Mouse (Mus musculus) heart, embryonic 12.5 days (tissue): Measurements from ENCODE around the gene Timp4. TPM values are rescaled to one million over a fixed set of nuclear protein-coding genes. Genes with fewer than 3 reads are reported as not detected.

Experiments
- ATAC-seq: fragments of 200-750 bp; cut with Nextera tagmentation; 2 replicates; pipeline ENCODE4 v1.8.0; 2017; ENCODE audit warnings: moderate TSS enrichment, moderate library complexity; ENCODE audit not compliant: insufficient number of reproducible peaks, low FRiP score
- H3K27ac ChIP-seq: fragments of 300-500 bp; sonication (generic); 2 replicates; pipeline ENCODE4 v1.5.1; 2016; ENCODE audit warnings: mild to moderate bottlenecking, moderate library complexity; ENCODE audit not compliant: poor library complexity, severe bottlenecking
- H3K27me3 ChIP-seq: fragments of 300-500 bp; sonication (generic); replicated peaks from 2 replicates; pipeline ENCODE4 v1.6.1; 2016; ENCODE audit warnings: mild to moderate bottlenecking, moderate library complexity
- H3K36me3 ChIP-seq: fragments of 300-500 bp; sonication (generic); 2 replicates; pipeline ENCODE4 v1.6.1; 2016; ENCODE audit warnings: mild to moderate bottlenecking, moderate library complexity
- H3K4me1 ChIP-seq: fragments of 300-500 bp; sonication (generic); replicated peaks from 2 replicates; pipeline ENCODE4 v1.6.1; 2016; ENCODE audit warnings: mild to moderate bottlenecking
- H3K4me2 ChIP-seq: fragments of 300-500 bp; sonication (generic); 2 replicates; pipeline ENCODE4 v1.6.1; 2016; ENCODE audit warnings: mild to moderate bottlenecking, moderate library complexity
- H3K4me3 ChIP-seq: fragments of 300-500 bp; sonication (generic); 2 replicates; pipeline ENCODE4 v1.5.1; 2016; ENCODE audit warnings: mild to moderate bottlenecking
- H3K9ac ChIP-seq: fragments of 300-500 bp; sonication (generic); 2 replicates; pipeline ENCODE4 v1.6.1; 2016; ENCODE audit warnings: mild to moderate bottlenecking, moderate library complexity
- H3K9me3 ChIP-seq: fragments of 300-500 bp; sonication (generic); replicated peaks from 2 replicates; pipeline ENCODE4 v1.6.1; 2016; ENCODE audit warnings: mild to moderate bottlenecking, moderate library complexity
- WGBS: fragments of 180-500 bp; shearing (Covaris S2); methylation state at CpG from one replicate; pipeline ENCODE4 v1.1.7; 2016; 5-methylcytosine and 5-hydroxymethylcytosine counted together
- polyA plus RNA-seq: library from polyadenylated mRNA; unstranded; fragments of >200 nt; fragmentation: Nextera tagmentation; extraction: Ambion mirVana; gene quantifications from 2 replicates; pipeline ENCODE4 v1.2.1, GENCODE M21; 2016

Timp4 gene
- polyA plus RNA-seq, 1 experiment from 2014 or later: not detected

GRCm38 (mm10) chr6:115230557-115230956 is 21.4 kb downstream of the Timp4 start:
- Histone ChIP-seq H3K27ac (no peak overlapping the region), H3K4me3 (no peak overlapping the region), H3K27me3 (peaks cover 74% of the 10 kb centered on the region), H3K36me3 (no peaks in the 10 kb centered on the region), H3K4me1 (no peaks in the 10 kb centered on the region), H3K4me2 (no peak overlapping the region), H3K9ac (no peak overlapping the region), H3K9me3 (no peaks in the 10 kb centered on the region)
- WGBS: 65% methylated on average over 3 of the region's 3 CpGs
- ATAC-seq: no peak

GRCm38 (mm10) chr6:115227529-115227928 is 24.5 kb downstream of the Timp4 start:
- WGBS: 7% methylated on average over 2 of the region's 2 CpGs
- no peak for ATAC-seq
- Histone ChIP-seq H3K9me3 (no peaks in the 10 kb centered on the region), H3K4me2 (no peak overlapping the region), H3K4me3 (no peak overlapping the region), H3K9ac (no peak overlapping the region), H3K36me3 (no peaks in the 10 kb centered on the region), H3K27me3 (peaks cover 63% of the 10 kb centered on the region), H3K27ac (no peak overlapping the region), H3K4me1 (no peaks in the 10 kb centered on the region)

- 61% methylated on average over 4 of the region's 4 CpGs for WGBS
- no peak within 1 kb of the TSS for H3K4me2 ChIP-seq
- H3K4me3 ChIP-seq: no peak within 1 kb of the TSS
- peaks cover 61% of the 10 kb centered on the region for H3K27me3 ChIP-seq
- H3K36me3 ChIP-seq: no peaks in the 10 kb centered on the region
- H3K9me3 ChIP-seq: no peaks in the 10 kb centered on the region
- no peaks in the 10 kb centered on the region for H3K4me1 ChIP-seq
- no peak within 1 kb of the TSS for H3K27ac ChIP-seq
- no peak for ATAC-seq
- H3K9ac ChIP-seq: no peak within 1 kb of the TSS
Observed at GRCm38 (mm10) chr6:115227043-115227442, 25.0 kb downstream of the Timp4 start, which contains the start of gene Gm17482. TSS of gene Gm17482 (plus strand) at chr6:115227343.

- Histone ChIP-seq H3K9ac (no peak overlapping the region), H3K27me3 (peaks cover 58% of the 10 kb centered on the region), H3K4me2 (no peak overlapping the region), H3K36me3 (no peaks in the 10 kb centered on the region), H3K4me3 (no peak overlapping the region), H3K4me1 (no peaks in the 10 kb centered on the region), H3K27ac (no peak overlapping the region), H3K9me3 (no peaks in the 10 kb centered on the region)
- WGBS: 59% methylated on average over 3 of the region's 3 CpGs
- no peak for ATAC-seq
Observed at GRCm38 (mm10) chr6:115225519-115225918, 26.5 kb downstream of the Timp4 start.

- Histone ChIP-seq H3K4me1 (no peaks in the 10 kb centered on the region), H3K27me3 (peaks cover 46% of the 10 kb centered on the region), H3K27ac (no peak overlapping the region), H3K4me3 (no peak overlapping the region), H3K9ac (no peak overlapping the region), H3K36me3 (no peaks in the 10 kb centered on the region), H3K4me2 (no peak overlapping the region), H3K9me3 (no peaks in the 10 kb centered on the region)
- WGBS: 63% methylated on average over 8 of the region's 8 CpGs
- ATAC-seq: no peak
Observed at GRCm38 (mm10) chr6:115221215-115221641, 30.8 kb downstream of the Timp4 start.

GRCm38 (mm10) chr6:115213129-115213528 is 38.9 kb downstream of the Timp4 start:
- 59% methylated on average over 5 of the region's 5 CpGs for WGBS
- H3K9me3 ChIP-seq: no peaks in the 10 kb centered on the region
- H3K27ac ChIP-seq: no peak overlapping the region
- ATAC-seq: no peak
- no peak overlapping the region for H3K4me2 ChIP-seq
- no peak overlapping the region for H3K9ac ChIP-seq
- H3K4me1 ChIP-seq: 0 out of 2 replicates have a peak, but pooled peaks cover 2% of the 10 kb centered on the region
- no peaks in the 10 kb centered on the region for H3K36me3 ChIP-seq
- no peak overlapping the region for H3K4me3 ChIP-seq
- H3K27me3 ChIP-seq: peaks cover 4% of the 10 kb centered on the region; the same call in 1 of the 2 replicates

GRCm38 (mm10) chr6:115212132-115212903 is 39.7 kb downstream of the Timp4 start:
- WGBS: 53% methylated on average over 5 of the region's 5 CpGs
- H3K9me3 ChIP-seq: no peaks in the 10 kb centered on the region
- H3K4me2 ChIP-seq: no peak overlapping the region
- no peak overlapping the region for H3K4me3 ChIP-seq
- no peak overlapping the region for H3K9ac ChIP-seq
- H3K36me3 ChIP-seq: no peaks in the 10 kb centered on the region
- no peak for ATAC-seq
- H3K27ac ChIP-seq: no peak overlapping the region
- peaks cover 4% of the 10 kb centered on the region; the same call in 1 of the 2 replicates for H3K27me3 ChIP-seq
- H3K4me1 ChIP-seq: 0 out of 2 replicates have a peak, but pooled peaks cover 2% of the 10 kb centered on the region

- WGBS: 74% methylated on average over 3 of the region's 3 CpGs
- H3K36me3 ChIP-seq: no peaks in the 10 kb centered on the region
Observed at GRCm38 (mm10) chr6:115210820-115211219, 41.2 kb downstream of the Timp4 start.

GRCm38 (mm10) chr6:115210187-115210586 is 41.8 kb downstream of the Timp4 start:
- Histone ChIP-seq H3K27me3 (peaks cover under 1% of the 10 kb centered on the region; the same call in 1 of the 2 replicates), H3K9me3 (no peaks in the 10 kb centered on the region), H3K36me3 (no peaks in the 10 kb centered on the region), H3K9ac (no peak overlapping the region), H3K4me2 (no peak overlapping the region), H3K27ac (no peak overlapping the region), H3K4me3 (no peak overlapping the region), H3K4me1 (0 out of 2 replicates have a peak, but pooled peaks cover 2% of the 10 kb centered on the region)
- 57% methylated on average over 2 of the region's 2 CpGs for WGBS
- ATAC-seq: no peak; the same call in 1 of the 2 replicates

More at GRCm38 (mm10) chr6:115210820-115211219, 41.2 kb downstream of the Timp4 start:
- Histone ChIP-seq H3K9ac (no peak overlapping the region), H3K27me3 (peaks cover 4% of the 10 kb centered on the region; the same call in 1 of the 2 replicates), H3K9me3 (no peaks in the 10 kb centered on the region), H3K4me3 (no peak overlapping the region), H3K4me1 (0 out of 2 replicates have a peak, but pooled peaks cover 2% of the 10 kb centered on the region), H3K27ac (no peak overlapping the region), H3K4me2 (no peak overlapping the region)
- no peak for ATAC-seq

GRCm38 (mm10) chr6:115203029-115203428 is 49.0 kb downstream of the Timp4 start:
- no peak overlapping the region for H3K27ac ChIP-seq
- H3K4me1 ChIP-seq: no peaks in the 10 kb centered on the region
- no peaks in the 10 kb centered on the region for H3K27me3 ChIP-seq
- H3K9ac ChIP-seq: no peak overlapping the region
- no peaks in the 10 kb centered on the region for H3K9me3 ChIP-seq
- 61% methylated on average over 3 of the region's 3 CpGs for WGBS
- no peak for ATAC-seq
- no peaks in the 10 kb centered on the region for H3K36me3 ChIP-seq
- H3K4me3 ChIP-seq: no peak overlapping the region
- no peak overlapping the region for H3K4me2 ChIP-seq

- Histone ChIP-seq H3K27ac (no peak overlapping the region), H3K36me3 (no peaks in the 10 kb centered on the region), H3K4me3 (no peak overlapping the region), H3K4me1 (no peaks in the 10 kb centered on the region), H3K9me3 (no peaks in the 10 kb centered on the region), H3K9ac (no peak overlapping the region), H3K27me3 (no peaks in the 10 kb centered on the region), H3K4me2 (no peak overlapping the region)
- no peak for ATAC-seq
- 53% methylated on average over 3 of the region's 3 CpGs for WGBS
Observed at GRCm38 (mm10) chr6:115200753-115201152, 51.3 kb downstream of the Timp4 start.
